Mouse (Mus musculus) CH12F3 (cell line): ENCODE measurements around the gene Rpl27a.

Experiments used
- in situ Hi-C: fragments of 300-500 bp; cut with MboI; formaldehyde crosslinking; loops from 2 replicates; pipeline ENCODE4 v1.14.3; 2020; ENCODE audit warnings: low sequenced_read_pairs

Rpl27a gene

DNA sequence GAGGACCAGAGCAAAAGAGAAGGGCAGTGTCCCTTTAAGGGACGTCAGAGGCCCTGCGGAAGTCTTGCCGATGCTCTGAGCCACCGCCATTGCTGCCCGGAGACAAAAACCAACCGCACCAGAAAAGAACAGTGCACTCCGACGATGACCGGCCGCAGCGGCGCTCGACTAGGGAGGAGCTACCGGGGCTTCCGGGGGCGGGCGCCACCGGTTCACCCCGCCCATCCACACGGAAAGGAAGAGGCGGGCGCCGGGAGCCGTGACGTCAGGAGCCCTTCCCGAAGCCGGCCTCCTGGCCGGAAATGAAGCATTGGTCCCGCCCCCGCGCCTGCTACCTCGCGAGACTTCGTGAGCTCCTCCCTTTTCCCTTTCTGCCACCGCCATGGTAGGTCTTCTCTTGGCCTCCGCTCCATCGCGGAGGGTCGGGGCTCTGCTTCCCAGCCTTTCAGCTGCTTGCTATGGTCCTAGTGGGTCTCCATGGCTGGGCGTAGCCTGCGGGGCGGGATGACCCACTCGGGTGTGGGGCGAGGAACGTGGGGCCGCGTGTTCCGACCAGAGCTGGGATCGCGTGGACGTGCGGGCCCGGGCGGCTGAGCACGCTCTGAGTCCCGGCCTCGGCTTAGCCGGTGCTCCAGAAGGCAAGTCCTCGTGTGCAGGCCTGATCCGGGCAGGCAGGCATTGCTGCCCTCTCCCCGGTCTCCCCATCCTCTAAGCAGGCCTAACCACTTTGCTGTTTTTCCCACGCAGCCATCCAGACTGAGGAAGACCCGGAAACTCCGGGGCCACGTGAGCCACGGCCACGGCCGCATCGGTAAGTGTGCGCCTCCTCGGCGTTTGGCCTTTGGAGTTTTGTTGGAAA lies at the start of gene Rpl27a:
TSS of gene Rpl27a (plus strand) at position 310 of the 859 bp plus-strand sequence.
- in situ Hi-C loops: no loop called here

DNA sequence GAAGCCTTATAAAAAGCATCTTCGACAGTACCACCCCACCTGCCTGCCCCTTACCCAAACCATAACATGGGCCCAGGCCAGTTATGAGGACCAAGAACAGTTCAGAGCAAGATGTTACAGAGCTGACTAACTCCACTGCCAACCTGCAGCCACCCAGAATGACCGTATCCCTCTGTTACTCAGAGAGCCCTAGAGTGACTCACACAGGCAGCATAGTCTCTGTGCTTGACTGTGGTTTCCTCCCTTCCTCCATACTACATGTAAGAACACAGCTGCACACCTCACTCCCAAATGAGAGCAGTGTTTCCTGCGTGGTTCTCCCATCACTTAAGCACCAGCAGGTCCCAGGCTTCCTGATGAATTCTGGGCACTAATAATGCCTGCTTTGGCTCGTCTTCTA lies 48.2 kb upstream of the Rpl27a start:
- in situ Hi-C loops: no loop called here

DNA sequence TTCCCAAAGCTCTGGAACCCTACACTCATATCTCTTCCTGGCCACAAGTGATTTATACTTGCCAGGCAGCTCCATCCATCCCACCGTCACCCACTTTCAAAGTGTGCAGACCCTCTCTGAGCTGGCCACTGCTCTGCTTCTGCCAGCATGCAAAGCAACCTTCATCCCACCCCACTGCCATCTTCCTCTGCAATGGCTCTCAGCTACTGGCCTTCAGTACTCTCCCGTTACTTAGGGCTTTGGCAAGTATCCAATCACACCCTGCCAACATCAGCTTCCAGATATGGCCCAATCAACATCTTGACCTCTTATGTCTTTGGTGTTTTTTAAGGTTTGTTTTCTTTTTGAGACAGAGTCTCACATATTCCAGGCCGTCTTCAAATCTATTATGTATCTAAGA lies 41.0 kb upstream of the Rpl27a start:
- in situ Hi-C loops: no loop called here

DNA sequence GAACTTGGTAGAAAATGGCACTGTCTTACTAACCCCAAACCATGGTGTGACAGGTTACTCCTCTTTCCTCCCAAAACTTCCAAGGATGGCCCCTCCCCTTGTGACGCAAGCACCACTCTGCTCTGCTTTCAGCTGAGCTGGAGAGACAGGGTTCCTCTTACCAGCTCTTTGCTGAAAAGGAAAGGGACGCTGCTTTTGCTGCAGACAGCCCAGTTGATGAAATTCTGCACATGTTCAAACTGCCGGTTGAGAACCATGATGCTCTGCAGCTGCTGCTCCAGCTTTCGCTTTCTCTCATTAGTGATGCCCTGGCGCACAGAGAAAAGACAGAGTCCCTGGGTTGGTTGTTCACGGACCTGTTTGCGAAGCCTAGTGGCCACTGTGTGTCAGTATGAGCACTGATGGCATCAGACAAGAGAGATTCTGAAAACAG lies 38.2 kb upstream of the Rpl27a start:
- in situ Hi-C loops: no loop called here

DNA sequence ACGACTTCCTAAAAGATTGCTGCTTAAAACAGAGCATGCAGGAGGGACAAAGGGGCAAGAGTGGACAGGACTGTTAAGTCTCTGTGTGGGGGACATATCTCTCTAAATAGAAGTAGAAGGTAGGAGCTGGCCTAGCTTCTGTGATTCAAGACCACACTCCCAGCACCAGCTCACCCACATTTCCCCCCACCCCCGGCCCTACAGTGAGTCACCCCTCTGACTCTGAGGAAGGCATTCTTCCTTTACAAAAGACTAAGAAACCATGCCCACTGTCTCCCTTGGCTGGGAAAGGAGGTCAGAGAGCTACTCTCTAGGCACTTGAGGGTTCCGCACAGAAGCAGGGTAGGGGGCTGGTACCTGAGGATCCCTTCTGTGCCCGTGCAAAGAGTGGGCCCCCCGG lies 34.7 kb upstream of the Rpl27a start:
- in situ Hi-C loops: no loop called here

DNA sequence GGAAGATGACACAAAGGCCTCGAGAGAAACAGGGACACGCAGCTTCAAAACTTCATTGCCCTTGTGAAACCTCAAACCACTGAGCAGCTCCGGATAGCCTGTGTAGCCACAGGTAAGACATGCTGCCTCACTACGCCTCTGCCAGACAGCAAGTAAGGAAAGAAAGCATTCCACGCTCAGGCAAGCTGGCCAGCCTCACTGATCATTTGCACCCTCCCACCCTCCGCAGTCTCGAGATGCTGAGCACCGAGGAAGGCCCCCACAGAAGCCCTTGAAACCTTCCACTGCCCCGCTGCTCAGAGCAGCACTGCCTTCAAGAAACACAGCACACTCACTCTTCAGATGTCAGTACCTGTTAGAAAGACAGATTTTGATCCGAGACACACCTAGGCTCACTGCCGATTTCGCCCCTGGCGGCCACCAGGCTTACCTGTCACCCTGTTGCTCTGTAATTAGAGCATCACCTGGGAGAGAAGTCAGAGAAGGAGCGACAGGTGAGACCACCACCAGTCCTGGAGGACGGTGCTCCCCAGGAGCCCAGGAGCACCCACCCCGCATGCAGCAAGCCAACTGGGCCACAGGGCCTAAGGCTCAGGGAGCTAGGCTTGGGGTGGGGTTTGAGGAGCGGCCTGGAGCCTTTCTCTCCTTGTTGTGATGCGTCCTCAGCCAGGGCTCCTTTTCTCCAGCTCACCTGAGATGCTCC lies 26.2 kb upstream of the Rpl27a start:
- in situ Hi-C loops: no loop called here

DNA sequence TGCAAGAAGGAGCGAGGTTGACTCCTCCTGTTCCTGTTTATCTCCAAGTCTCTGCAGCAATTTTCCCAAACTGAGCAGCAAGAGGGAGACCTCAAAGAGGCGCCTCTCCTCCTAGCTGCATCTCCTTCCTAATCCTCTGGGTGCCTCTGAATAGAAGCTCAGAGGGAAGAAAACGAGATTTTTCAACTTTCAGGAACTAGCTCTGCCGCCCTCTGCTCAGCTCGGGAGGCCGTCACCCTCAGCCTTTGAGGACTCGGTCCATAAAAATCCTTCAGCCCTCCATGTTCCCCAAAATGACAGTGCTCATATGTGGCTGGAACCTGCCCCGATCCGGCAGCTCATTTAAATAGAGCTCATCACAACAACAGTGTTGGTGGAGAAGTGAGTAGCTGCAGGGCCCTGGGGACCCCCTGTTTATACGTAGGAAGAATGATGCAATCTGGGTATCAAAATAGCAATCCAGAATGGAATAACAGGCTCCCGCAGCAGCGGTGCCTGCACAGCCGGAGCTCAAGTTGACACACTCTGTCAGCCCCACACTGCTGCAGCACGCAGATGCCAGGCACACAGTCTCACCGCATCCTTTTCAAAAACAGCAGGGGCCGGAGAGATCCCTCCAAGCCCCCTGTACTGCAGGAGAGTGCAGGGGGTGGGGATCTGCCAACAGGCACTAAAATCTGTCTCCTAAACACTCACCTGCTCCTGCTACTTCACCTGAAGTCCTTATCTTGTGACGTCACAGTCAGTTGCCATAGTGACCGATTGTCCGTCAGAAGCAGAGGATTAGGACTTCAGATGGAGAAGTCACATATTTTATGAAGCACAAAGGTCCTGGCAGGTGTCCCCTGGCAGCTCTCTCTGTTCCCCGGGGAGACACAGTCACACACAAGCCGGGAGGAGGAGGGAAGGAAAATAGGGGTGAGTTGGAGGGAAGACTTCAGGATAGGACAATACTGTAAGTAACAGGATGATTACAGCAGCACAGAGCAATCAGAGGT lies 25.3 kb upstream of the Rpl27a start:
- in situ Hi-C loops: no loop called here

DNA sequence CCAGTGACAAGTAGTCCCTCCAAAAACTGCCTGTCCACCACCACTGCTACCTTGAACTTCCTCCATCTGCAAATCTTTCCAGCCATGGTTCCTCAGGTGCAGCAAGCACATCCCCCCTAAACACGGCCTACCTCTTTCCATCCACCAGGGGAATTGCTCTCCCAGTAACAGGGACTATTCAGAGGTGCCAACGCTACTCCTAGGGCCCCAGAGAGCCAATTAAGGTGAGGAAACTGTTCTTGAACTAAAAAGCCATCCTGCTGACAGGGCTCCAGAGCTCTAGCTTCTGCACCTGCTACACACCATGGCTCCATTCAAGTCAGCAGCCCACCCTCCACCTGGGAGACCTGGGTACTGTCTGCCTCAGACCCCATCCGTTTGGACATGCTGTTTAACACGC lies 21.4 kb upstream of the Rpl27a start:
- in situ Hi-C loops: no loop called here

DNA sequence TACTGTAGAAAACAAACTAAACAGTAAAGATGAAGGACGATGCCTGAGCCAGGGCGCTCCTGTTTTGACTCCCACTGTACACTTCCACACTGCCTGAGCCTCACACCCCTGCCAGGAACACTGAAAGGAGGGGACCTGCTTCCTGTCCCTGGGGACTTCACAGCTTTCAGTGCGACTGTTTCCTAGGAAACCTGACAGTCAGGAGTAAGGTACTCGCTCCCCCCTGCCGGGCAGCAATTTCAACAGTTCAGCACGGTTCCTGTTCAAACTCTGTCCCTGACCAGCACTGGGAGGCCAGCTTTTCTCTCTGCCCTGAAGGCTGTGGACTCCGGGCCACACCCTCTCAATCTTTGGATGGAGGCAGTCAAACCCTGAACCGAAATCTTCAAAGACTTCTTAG lies 11.8 kb upstream of the Rpl27a start:
- in situ Hi-C loops: no loop called here

DNA sequence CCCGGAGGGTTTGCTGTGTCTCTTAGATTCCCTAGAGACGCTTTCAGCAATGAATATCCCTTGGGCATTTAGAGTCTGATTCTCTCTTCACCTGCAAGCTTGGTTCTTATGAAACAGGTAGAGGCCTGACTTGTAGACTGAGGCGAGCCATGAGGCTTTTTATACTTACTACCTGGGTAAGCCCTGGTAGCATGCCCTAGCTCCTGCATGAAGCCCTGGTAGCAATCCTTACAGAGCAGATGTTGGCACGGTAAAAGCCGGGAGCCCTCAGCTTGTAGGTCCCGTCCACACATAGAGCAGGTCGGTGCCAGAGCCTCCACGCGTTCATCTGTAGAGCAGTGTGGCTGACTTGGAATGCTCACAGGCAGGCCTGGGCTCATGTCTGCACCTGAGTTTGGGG lies 11.4 kb upstream of the Rpl27a start:
- in situ Hi-C loops: no loop called here

DNA sequence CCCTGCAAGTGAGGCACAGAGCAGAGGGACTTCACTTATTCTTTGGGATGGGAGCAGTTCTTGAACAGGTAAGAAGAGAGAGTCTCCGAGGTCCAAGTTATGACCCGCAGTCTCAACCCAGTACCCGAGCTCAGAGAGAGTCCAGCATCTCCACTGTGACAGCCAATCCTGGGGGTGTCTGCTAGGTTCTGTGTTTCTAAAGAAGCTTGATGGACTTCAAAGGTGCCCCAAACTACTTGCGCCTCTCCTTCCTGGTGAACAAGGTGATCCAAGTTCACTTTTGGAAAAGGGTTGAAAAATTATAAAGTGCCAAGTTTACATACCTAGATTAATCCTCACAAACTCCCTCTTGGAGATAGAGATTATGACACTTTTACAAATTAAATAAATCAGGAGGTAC lies 10.9 kb upstream of the Rpl27a start, which contains the start of gene Trim66:
TSS of gene Trim66 (minus strand) at position 101 of the 400 bp plus-strand sequence.
- in situ Hi-C loops: no loop called here

DNA sequence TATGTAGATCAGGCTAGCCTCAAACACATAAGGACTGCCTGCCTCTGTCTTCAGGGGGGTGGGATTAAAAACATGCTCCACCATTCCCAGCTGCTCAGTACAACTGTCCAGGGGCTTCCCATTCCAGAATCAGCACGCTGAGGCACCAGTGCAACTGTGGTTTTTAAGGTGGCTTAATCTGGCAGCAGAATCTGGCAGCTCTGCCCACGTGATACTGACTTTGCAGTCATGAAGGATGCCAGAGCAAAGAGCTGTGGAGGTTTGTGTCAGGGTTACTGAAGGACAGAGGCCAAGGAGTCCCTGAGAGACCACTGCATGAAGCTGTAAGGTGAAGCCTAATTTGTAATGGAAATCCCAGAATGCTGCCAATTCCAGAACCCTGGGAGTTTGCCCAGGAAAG lies 8.1 kb upstream of the Rpl27a start:
- in situ Hi-C loops: no loop called here

DNA sequence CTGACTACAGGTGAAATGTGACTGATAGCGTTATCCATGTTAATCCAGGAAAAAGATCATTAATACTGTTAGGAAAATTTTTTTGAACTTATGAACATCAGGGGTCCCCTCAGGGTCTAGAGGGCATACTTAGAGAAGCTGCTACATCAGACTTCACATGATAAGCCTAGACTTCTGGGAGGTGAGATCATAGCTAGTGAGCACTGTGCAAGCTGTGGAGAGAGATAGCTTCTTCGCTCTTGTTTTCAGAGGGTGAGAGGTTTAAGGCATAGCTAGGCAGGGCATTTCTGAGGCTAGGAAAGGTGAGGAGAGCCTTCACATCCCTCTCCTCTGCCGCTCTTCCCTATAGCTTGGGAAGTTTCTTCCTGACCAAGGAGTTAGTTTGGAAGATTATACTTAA lies 7.1 kb upstream of the Rpl27a start:
- in situ Hi-C loops: no loop called here

DNA sequence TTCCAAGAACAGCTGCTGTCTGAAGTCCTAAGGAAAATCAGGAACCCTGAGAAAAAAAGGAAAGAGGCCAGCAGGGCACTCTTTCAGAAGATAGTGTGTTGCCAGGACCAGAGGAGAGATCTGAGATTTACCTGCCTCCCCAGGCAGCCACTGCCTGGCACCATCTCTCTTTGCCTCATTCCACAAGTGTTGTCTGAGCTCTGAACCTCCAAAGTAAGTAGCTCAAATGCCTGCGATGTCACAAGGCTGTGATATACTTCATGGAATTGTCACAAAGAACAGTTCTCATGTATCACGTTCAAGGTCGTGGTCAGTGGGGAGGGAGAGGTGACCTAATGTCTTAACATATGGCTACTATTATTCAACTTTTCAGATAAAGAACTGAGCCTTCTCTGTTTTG lies 2.4 kb upstream of the Rpl27a start:
- in situ Hi-C loops: no loop called here

DNA sequence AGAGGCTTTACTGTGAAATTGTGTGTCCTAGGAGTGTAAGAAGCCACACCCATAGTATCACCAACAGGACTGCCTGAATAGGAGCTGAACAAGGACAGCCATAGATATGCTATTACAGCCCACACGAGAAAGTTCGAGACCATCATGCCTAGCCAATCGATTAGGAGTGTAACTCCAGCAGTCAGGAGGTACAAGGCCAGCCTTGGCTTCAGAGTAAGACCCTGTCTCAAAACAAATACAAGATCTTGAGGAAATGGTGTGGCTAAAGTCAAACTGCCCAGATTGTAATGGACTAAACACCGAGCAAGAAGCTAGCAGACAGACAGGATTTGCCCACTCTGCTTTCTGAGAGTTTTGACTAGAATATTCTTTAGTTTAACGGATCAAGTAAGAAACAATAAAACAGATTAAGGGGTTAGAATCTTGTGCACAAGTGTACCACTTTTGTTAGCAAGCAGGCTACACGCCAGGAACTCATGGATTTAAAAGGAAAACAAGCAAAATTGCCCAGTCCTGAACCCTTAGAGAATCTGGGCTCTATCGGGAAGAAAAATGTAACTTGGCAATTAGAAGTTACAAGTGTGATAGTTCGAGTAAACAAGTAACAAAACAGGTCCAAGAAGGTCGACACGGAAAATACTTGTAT lies 788 bp upstream of the Rpl27a start:
- in situ Hi-C loops: no loop called here

DNA sequence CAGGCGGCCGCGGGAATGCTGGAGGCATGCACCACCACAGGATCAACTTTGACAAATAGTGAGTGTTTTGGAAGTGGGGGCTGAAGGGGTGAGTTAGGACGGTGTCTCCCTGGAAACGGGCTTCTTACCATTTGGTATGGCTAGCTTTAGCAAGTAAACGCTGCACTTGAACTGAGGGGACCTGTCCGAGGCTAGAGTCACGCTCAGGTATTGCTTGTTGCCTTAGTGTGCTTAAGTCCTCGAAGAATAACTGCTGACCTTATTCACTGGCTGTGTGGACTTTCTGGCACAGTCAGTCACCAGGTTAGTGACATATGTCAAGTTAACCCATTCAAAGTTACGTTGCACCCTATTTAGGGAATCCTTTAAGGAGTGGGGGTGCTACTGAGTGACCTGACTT lies 989 bp downstream of the Rpl27a start:
- in situ Hi-C loops: loop anchor here (10.0 kb wide), 1 partner anchor 95 kb away; no protein-coding TSS in a partner anchor

DNA sequence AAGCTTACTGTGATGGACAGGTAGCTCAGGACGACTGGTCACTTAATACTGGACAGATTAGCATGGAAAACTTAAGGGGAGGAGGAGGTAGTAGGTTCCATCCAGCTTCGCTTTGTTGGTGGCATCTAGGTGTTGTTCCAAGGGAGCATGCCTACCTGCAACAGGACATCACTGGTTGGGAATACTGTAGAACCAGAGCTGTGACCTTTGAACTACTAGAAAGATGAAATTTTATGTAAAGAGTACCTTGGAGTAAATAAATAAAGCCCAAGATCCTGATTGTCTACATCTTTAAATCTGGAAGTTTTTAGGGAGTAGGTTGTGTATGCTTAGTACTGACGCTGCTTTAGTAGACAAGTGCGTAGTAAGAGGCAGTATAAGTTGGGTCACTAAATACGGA lies 3.1 kb downstream of the Rpl27a start:
- in situ Hi-C loops: loop anchor here (10.0 kb wide), 1 partner anchor 93 kb away; no protein-coding TSS in a partner anchor

DNA sequence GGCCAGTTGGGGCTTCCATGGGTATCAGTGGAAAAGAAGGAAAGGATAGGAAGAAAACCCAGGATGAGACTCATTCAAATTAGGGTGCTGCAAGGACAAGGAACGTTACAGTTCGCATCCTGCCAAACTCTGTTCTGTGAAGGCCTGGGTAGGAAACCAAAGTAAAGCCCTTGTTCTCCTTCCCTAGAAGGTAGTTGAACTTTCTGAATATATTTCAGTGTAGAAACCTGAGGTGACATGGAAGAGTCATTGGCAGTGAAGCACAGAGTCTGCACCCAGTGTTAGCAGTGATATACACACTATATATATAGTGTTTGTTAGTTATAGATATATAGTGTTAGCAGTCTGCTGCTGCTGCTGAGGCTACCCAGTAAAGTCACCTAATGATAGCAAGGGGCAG lies 4.4 kb downstream of the Rpl27a start:
- in situ Hi-C loops: loop anchor here (10.0 kb wide), 1 partner anchor 91 kb away; no protein-coding TSS in a partner anchor

DNA sequence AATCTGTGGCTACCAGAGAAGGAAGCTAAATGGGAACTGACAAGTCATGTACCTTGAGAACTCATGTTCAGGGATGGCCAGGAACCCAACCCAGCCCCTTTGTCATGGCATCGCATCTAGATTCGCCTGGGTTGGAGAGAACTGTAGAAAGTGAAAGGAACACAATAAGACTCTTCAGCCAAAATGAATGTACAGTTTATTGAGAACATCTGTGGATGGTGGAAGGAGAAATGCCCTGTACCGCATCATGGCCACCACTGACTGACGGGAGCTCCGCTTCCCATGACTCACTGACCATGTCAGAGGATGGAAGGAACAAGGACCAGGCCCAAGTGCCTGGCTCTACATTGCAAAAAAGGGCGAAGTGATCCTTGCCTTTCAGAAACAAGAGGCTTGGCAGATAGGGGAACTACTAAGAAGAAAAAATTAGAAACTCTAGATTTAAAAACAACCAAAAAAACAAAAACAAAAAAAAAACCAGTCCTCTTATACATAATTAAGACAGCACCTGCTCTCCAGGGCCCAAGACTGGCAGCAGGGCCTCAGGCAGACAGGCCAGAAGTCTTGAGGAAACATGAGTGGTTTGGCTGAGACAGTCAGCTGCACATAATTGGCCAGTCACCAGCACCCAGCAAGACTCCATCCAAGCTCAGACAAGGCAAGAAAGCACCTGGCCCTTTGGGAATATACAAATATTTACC lies 4.9 kb downstream of the Rpl27a start:
- in situ Hi-C loops: loop anchor here (10.0 kb wide), 1 partner anchor 91 kb away; no protein-coding TSS in a partner anchor

DNA sequence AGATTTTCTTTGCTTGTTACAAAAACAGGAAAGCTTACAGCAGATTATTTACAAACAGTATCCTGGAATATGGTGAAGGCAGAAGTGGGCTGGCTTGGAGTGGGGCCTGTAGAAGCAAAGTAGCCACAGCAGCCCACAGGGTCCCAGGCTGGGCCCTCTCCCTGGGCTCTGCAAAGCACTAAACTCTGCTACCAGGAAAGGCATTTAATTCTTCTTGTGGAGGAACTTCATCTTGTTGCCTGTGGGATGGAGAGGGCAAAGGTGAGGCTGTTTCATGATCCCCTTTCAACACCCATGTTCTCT lies 5.4 kb downstream of the Rpl27a start:
- in situ Hi-C loops: loop anchor here (10.0 kb wide), 1 partner anchor 90 kb away; no protein-coding TSS in a partner anchor
